Mouse (Mus musculus) limb, embryonic 15.5 days (tissue): Measurements from ENCODE around the gene Hist2h2ab. TPM values are rescaled to one million over a fixed set of nuclear protein-coding genes. Genes with fewer than 3 reads are reported as not detected.
"Not testable (repeated sequence)": the region's sequence is repeated elsewhere in the genome, so short reads cannot be mapped to it uniquely, and the experiment has no call there.

Experiments
- ATAC-seq: fragments of 200-750 bp; cut with Nextera tagmentation; 2 replicates; pipeline ENCODE4 v1.8.0; 2017; ENCODE audit warnings: low read depth, moderate TSS enrichment; ENCODE audit not compliant: insufficient number of reproducible peaks, low FRiP score, low TSS enrichment
- H3K27ac ChIP-seq: fragments of 300-500 bp; sonication (generic); 2 replicates; pipeline ENCODE4 v1.5.1; 2015; ENCODE audit warnings: moderate library complexity, mild to moderate bottlenecking, inconsistent platforms
- H3K27me3 ChIP-seq: fragments of 300-500 bp; sonication (generic); 2 replicates; pipeline ENCODE4 v1.6.1; 2015; ENCODE audit warnings: inconsistent platforms
- H3K36me3 ChIP-seq: fragments of 300-500 bp; sonication (generic); 2 replicates; pipeline ENCODE4 v1.6.1; 2015; ENCODE audit warnings: inconsistent platforms
- H3K4me1 ChIP-seq: fragments of 300-500 bp; sonication (generic); 2 replicates; pipeline ENCODE4 v1.6.1; 2015; ENCODE audit warnings: inconsistent platforms
- H3K4me2 ChIP-seq: fragments of 300-500 bp; sonication (generic); 2 replicates; pipeline ENCODE4 v1.6.1; 2015; ENCODE audit warnings: mild to moderate bottlenecking, inconsistent platforms
- H3K4me3 ChIP-seq: fragments of 300-500 bp; sonication (generic); 2 replicates; pipeline ENCODE4 v1.5.1; 2015; ENCODE audit warnings: mild to moderate bottlenecking, inconsistent platforms
- H3K9ac ChIP-seq: fragments of 300-500 bp; sonication (generic); 2 replicates; pipeline ENCODE4 v1.6.1; 2015; ENCODE audit warnings: inconsistent platforms
- H3K9me3 ChIP-seq: fragments of 300-500 bp; sonication (generic); 2 replicates; pipeline ENCODE4 v1.6.1; 2016; ENCODE audit warnings: inconsistent platforms
- WGBS: fragments of 180-500 bp; shearing (Covaris S2); methylation state at CpG from one replicate; pipeline ENCODE4 v1.1.7; 2015; 5-methylcytosine and 5-hydroxymethylcytosine counted together
- polyA plus RNA-seq: library from polyadenylated mRNA; unstranded; fragments of >200 nt; fragmentation: Nextera tagmentation; extraction: Ambion mirVana; gene quantifications from 2 replicates; pipeline ENCODE4 v1.2.1, GENCODE M21; 2015

Hist2h2ab gene
- polyA plus RNA-seq, 1 experiment from 2014 or later, result not detected

- Histone ChIP-seq H3K9me3 (no peaks in the 10 kb centered on the region), H3K4me2 (no peak overlapping the region), H3K9ac (no peak overlapping the region), H3K36me3 (no peaks in the 10 kb centered on the region), H3K27me3 (no peaks in the 10 kb centered on the region), H3K4me1 (no peaks in the 10 kb centered on the region), H3K4me3 (no peak overlapping the region), H3K27ac (no peak overlapping the region)
- ATAC-seq, result no peak
- WGBS, result 65% methylated on average over 2 of the region's 2 CpGs
Observed at GRCm38 (mm10) chr3:96230404-96230803, 10.7 kb downstream of the Hist2h2ab start.

DNA sequence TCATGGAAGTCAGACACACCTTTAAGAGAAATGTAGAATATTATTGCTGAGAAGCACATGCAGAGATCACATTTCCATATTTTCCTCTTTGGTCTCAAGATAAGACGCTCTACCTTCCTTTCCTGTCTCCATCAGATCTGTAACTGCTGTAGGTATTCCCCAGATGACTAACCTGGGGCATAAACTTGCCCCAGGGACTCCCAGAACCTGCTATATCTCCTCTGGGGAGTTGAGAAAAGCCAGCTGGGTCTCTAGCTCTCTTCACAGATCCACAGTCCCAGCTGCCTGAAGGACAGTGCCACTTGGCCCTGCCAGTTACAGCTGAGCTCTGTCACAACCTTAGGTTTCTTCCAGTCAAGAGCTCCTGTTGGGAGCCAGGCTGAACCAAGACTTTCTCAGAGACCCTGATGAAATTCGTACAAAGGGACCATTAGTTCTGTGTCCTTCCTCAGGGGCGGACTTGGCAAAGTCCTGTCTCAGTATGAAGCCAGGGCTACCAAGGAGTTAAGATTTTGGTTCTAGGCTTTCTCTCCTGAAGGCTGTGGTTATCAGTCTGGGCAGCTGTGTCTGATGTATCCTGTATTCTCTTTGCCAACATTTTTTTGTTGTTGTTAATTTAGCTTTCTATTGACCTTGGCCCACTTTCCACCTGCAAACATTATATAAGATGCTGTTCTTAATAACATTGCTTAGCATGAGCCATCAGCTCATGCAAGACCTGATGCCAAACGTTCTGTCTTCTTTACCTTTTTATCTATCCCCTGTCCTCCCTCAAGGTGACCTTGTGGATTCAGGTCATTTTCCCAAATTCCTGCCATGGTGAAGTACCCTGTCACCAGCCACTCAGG is 11.5 kb downstream of the Hist2h2ab start:
- no peak overlapping the region for H3K27ac ChIP-seq
- 76% methylated on average over 4 of the region's 4 CpGs for WGBS
- no peak overlapping the region for H3K4me3 ChIP-seq
- H3K36me3 ChIP-seq, result no peaks in the 10 kb centered on the region
- no peak overlapping the region for H3K9ac ChIP-seq
- no peaks in the 10 kb centered on the region for H3K9me3 ChIP-seq
- H3K4me1 ChIP-seq, result no peaks in the 10 kb centered on the region
- no peaks in the 10 kb centered on the region for H3K27me3 ChIP-seq
- no peak overlapping the region for H3K4me2 ChIP-seq
- no peak for ATAC-seq

GRCm38 (mm10) chr3:96231758-96232120 is 12.1 kb downstream of the Hist2h2ab start:
- WGBS, result 60% methylated on average over 2 of the region's 2 CpGs
- no peak for ATAC-seq
- Histone ChIP-seq H3K4me3 (no peak overlapping the region), H3K27ac (no peak overlapping the region), H3K9ac (no peak overlapping the region), H3K4me2 (no peak overlapping the region), H3K27me3 (no peaks in the 10 kb centered on the region), H3K9me3 (no peaks in the 10 kb centered on the region), H3K4me1 (no peaks in the 10 kb centered on the region), H3K36me3 (no peaks in the 10 kb centered on the region)

GRCm38 (mm10) chr3:96234914-96235313 is 15.2 kb downstream of the Hist2h2ab start:
- Histone ChIP-seq H3K27me3 (no peaks in the 10 kb centered on the region), H3K9ac (no peak overlapping the region), H3K27ac (no peak overlapping the region), H3K4me3 (no peak overlapping the region), H3K4me2 (no peak overlapping the region), H3K36me3 (no peaks in the 10 kb centered on the region), H3K9me3 (no peaks in the 10 kb centered on the region), H3K4me1 (peaks cover 13% of the 10 kb centered on the region)
- 77% methylated on average over 2 of the region's 2 CpGs for WGBS
- no peak for ATAC-seq

GRCm38 (mm10) chr3:96235836-96236235 is 16.2 kb downstream of the Hist2h2ab start:
- Histone ChIP-seq H3K4me1 (peaks cover 15% of the 10 kb centered on the region), H3K27me3 (no peaks in the 10 kb centered on the region), H3K36me3 (no peaks in the 10 kb centered on the region), H3K27ac (no peak overlapping the region), H3K4me2 (no peak overlapping the region), H3K9ac (no peak overlapping the region), H3K4me3 (no peak overlapping the region), H3K9me3 (no peaks in the 10 kb centered on the region)
- no peak for ATAC-seq
- 53% methylated on average over 3 of the region's 3 CpGs for WGBS

GRCm38 (mm10) chr3:96236834-96237334 is 17.2 kb downstream of the Hist2h2ab start:
- Histone ChIP-seq H3K4me3 (peak overlapping the region; percentile 39; the same call in 1 of the 2 replicates), H3K9me3 (no peaks in the 10 kb centered on the region), H3K27me3 (no peaks in the 10 kb centered on the region), H3K9ac (no peak overlapping the region), H3K4me2 (peak overlapping the region; percentile 43), H3K27ac (peak overlapping the region; percentile 34; the same call in 1 of the 2 replicates), H3K4me1 (peaks cover 15% of the 10 kb centered on the region), H3K36me3 (no peaks in the 10 kb centered on the region)
- 74% methylated on average over 4 of the region's 4 CpGs for WGBS
- ATAC-seq, result no peak

- Histone ChIP-seq H3K36me3 (no peaks in the 10 kb centered on the region), H3K4me2 (peak overlapping the region; percentile 43), H3K27me3 (no peaks in the 10 kb centered on the region), H3K4me1 (peaks cover 15% of the 10 kb centered on the region), H3K27ac (peak overlapping the region; percentile 34; the same call in 1 of the 2 replicates), H3K4me3 (peak overlapping the region; percentile 39), H3K9ac (peak overlapping the region; percentile 26; the same call in 1 of the 2 replicates), H3K9me3 (no peaks in the 10 kb centered on the region)
- WGBS, result 19% methylated on average over 7 of the region's 7 CpGs
- ATAC-seq, result no peak
Observed at GRCm38 (mm10) chr3:96237335-96237903, 17.8 kb downstream of the Hist2h2ab start.

DNA sequence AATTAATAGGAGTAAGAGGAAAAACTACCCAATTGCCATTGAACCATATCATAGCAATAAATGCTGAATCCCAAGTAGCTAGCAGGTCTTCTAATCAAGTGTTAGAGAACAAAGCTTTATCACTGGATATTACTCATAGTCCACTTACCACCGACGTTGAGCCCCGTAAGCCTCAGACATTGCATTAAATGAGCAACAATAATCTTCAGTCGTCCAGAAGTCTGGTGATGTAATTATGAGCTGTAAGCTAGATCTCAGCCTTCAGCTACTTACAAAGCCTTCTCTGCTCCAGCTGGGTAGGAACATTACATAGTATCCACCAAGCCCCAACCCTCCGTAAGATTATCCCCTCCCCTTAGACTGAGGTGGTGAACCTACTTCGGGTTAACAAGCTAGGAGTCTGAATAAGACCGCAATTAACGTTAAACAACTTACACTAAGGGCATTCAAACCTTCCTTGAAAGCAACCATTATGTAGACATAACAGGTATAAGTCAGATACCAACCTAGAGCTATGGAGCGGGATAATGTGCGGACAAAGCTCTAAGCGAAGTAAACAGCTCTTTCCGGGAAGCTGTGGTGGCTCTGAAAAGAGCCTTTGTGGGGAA is 18.3 kb downstream of the Hist2h2ab start:
- Histone ChIP-seq H3K27ac (peak overlapping the region; percentile 34), H3K9ac (peak overlapping the region; percentile 26; the same call in 1 of the 2 replicates), H3K4me2 (peak overlapping the region; percentile 43), H3K4me1 (peaks cover 15% of the 10 kb centered on the region), H3K9me3 (no peaks in the 10 kb centered on the region), H3K4me3 (peak overlapping the region; percentile 39), H3K27me3 (no peaks in the 10 kb centered on the region), H3K36me3 (no peaks in the 10 kb centered on the region)
- no peak for ATAC-seq
- WGBS, result under 1% methylated on average over 12 of the region's 12 CpGs

DNA sequence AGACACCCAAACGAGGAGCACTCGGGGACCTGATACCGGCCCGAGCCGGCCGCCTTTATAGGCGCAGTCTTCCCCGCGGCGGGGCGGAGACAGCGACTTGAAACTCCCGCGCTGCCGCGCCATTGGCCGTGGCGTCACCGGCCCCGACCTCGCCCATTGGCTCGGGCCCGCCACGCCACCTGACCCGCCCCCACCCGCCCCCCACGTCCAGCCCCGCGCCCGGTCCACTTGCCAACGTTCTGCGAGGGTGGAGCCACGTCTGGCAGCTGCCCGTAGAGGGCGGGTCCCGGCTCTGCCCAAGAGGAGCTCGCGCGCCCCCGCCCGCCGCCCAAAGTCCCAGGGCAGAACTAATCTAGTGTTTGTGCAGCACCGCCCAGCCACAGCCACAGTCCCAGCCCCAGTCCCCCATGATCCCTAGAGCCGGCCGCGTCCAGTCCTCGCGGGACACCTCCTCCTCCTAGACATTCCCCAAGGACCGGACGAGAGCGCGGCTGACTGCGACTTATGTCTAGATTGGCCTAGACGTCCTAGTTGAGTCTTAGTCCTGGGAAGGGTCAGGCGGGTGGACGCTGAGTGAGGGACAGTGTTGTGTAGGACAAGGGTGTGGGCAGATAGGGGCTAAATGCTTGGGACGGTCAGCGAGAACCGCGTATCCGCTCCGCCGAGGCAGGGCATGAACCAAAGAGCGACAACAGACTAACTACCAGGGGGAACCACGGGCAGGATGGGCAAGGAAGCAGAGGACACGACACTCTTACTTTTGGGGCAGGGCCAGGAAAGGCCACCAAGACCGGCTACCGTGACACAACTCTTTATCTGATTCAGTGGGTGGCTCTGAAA is 19.5 kb downstream of the Hist2h2ab start, which contains the start of gene Hist2h3c2:
Hist2h3c2 (minus strand) TSS at position 174 of the 840 bp plus-strand sequence.
- ATAC-seq, result peak; percentile 93
- Histone ChIP-seq H3K9ac (peak within 1 kb of the TSS; percentile 26; the same call in 1 of the 2 replicates), H3K4me3 (peak within 1 kb of the TSS; percentile 39), H3K4me1 (peaks cover 20% of the 10 kb centered on the region), H3K4me2 (peak within 1 kb of the TSS; percentile 43), H3K27ac (peak within 1 kb of the TSS; percentile 83)
- 4% methylated on average over 11 of the region's 68 CpGs for WGBS
- H3K9me3 ChIP-seq, H3K27me3 ChIP-seq, H3K36me3 ChIP-seq: not testable (repeated sequence)

GRCm38 (mm10) chr3:96239949-96240798 is 20.5 kb downstream of the Hist2h2ab start, which contains the start of gene Hist2h2aa2:
Gene Hist2h2aa2, minus strand, starts transcription at chr3:96240276.
- WGBS, result 4% methylated on average over 31 of the region's 85 CpGs
- H3K4me1 ChIP-seq, result peaks cover 23% of the 10 kb centered on the region
- H3K4me3 ChIP-seq, result peak within 1 kb of the TSS; percentile 35
- peak within 1 kb of the TSS; percentile 88 for H3K27ac ChIP-seq
- not testable (repeated sequence) for H3K36me3 ChIP-seq, H3K27me3 ChIP-seq, H3K9me3 ChIP-seq
- H3K9ac ChIP-seq, result 0 out of 2 replicates have a peak within 1 kb of the TSS, but pooled peaks have one; percentile 20
- peak; percentile 88 for ATAC-seq
- peak within 1 kb of the TSS; percentile 45 for H3K4me2 ChIP-seq
